Mouse (Mus musculus) neural tube, embryonic 11.5 days (tissue): ENCODE measurements around the gene Mbd3. TPM values are rescaled to one million over a fixed set of nuclear protein-coding genes. Genes with fewer than 3 reads are reported as not detected.

Experiments
- ATAC-seq: fragments of 200-750 bp; cut with Nextera tagmentation; 2 replicates; pipeline ENCODE4 v1.8.0; 2017; ENCODE audit warnings: moderate number of reproducible peaks, mild to moderate bottlenecking, moderate TSS enrichment, moderate library complexity; ENCODE audit not compliant: insufficient read depth, low FRiP score, low TSS enrichment
- DNase-seq: peaks from one replicate; pipeline ENCODE4 v3.0.0-alpha.2; 2015; ENCODE audit warnings: low spot score
- H3K27ac ChIP-seq: fragments of 300-500 bp; sonication (generic); 2 replicates; pipeline ENCODE4 v1.5.1; 2014; ENCODE audit warnings: low read depth, mild to moderate bottlenecking, low read length
- H3K27me3 ChIP-seq: fragments of 300-500 bp; sonication (generic); 2 replicates; pipeline ENCODE4 v1.6.1; 2014; ENCODE audit warnings: mild to moderate bottlenecking, low read length, mixed read lengths; ENCODE audit not compliant: control insufficient read depth, insufficient read depth
- H3K36me3 ChIP-seq: fragments of 300-500 bp; sonication (generic); 2 replicates; pipeline ENCODE4 v1.6.1; 2014; ENCODE audit warnings: mild to moderate bottlenecking, low read length, moderate library complexity, mixed read lengths; ENCODE audit not compliant: control insufficient read depth, insufficient read depth
- H3K4me1 ChIP-seq: fragments of 300-500 bp; sonication (generic); 2 replicates; pipeline ENCODE4 v1.6.1; 2014; ENCODE audit warnings: low read length, mixed read lengths; ENCODE audit not compliant: control insufficient read depth, insufficient read depth
- H3K4me2 ChIP-seq: fragments of 300-500 bp; sonication (generic); 2 replicates; pipeline ENCODE4 v1.6.1; 2014; ENCODE audit warnings: low read depth, mild to moderate bottlenecking, moderate library complexity
- H3K4me3 ChIP-seq: fragments of 300-500 bp; sonication (generic); 2 replicates; pipeline ENCODE4 v1.5.1; 2014; ENCODE audit warnings: low read depth, low read length
- H3K9ac ChIP-seq: fragments of 300-500 bp; sonication (generic); 2 replicates; pipeline ENCODE4 v1.6.1; 2014; ENCODE audit warnings: mild to moderate bottlenecking, low read length
- H3K9me3 ChIP-seq: fragments of 300-500 bp; sonication (generic); 2 replicates; pipeline ENCODE4 v1.6.1; 2016; ENCODE audit warnings: low read length; ENCODE audit not compliant: control insufficient read depth
- WGBS: fragments of 180-500 bp; shearing (Covaris S2); extraction: QIAGEN DNeasy Blood & Tissue Kit; methylation state at CpG from one replicate; pipeline ENCODE4 v1.1.7; 2014; 5-methylcytosine and 5-hydroxymethylcytosine counted together
- polyA plus RNA-seq: library from polyadenylated mRNA; unstranded; fragments of >200 nt; fragmentation: Nextera tagmentation; extraction: Ambion mirVana; gene quantifications from 2 replicates; pipeline ENCODE4 v1.2.1, GENCODE M21; 2014

The Mbd3 gene
- polyA plus RNA-seq, 1 experiment from 2014 or later: 271 TPM

DNA sequence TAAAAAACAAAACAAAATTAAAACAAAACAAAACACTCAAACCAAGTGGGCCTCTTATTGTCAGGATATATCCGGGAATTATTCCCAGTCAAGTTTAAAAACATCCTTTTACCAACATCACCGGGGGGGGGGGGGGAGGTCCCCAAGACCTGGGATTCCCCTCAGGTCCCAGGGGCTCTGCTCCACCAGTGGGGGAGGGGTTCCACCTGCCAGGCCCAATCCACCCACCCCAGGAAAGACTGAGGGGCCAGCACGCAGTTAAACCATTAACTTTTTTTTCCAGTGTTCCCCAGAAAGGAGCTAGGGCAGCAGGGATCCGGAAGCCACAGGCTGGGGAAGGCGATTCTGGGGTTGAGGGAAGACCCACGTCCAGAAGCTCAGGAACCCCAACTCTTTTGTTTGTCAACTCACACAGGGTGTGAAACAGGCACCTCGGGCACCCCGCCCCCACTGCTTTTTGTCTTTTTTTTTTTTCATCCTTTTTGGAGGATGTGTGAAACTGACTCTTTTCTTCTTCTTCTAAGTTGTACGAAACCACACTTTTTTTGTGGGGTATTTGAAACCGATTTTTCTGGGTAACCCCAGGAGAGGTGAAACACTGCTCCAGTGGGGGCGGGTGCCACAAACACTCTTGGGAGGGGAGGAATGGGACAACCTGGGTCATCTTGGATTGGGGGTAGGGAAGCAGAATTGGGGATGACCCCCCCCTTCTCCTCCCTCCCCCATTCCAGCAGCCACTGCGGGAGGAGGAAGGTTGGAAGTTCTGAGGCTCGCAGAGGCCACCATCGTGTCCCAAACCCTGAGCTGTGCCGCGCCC is 32.4 kb upstream of the Mbd3 start:
- no peak overlapping the region for H3K27ac ChIP-seq
- WGBS: 16% methylated on average over 16 of the region's 16 CpGs
- no peaks in the 10 kb centered on the region for H3K9me3 ChIP-seq
- ATAC-seq (no peak), DNase-seq (no peak)
- H3K4me2 ChIP-seq: peak overlapping the region; percentile 94
- H3K9ac ChIP-seq: peak overlapping the region; percentile 99
- H3K4me1 ChIP-seq: 0 out of 2 replicates have a peak, but pooled peaks cover 9% of the 10 kb centered on the region
- no peaks in the 10 kb centered on the region for H3K27me3 ChIP-seq
- peaks cover 33% of the 10 kb centered on the region for H3K36me3 ChIP-seq
- H3K4me3 ChIP-seq: peak overlapping the region; percentile 99

DNA sequence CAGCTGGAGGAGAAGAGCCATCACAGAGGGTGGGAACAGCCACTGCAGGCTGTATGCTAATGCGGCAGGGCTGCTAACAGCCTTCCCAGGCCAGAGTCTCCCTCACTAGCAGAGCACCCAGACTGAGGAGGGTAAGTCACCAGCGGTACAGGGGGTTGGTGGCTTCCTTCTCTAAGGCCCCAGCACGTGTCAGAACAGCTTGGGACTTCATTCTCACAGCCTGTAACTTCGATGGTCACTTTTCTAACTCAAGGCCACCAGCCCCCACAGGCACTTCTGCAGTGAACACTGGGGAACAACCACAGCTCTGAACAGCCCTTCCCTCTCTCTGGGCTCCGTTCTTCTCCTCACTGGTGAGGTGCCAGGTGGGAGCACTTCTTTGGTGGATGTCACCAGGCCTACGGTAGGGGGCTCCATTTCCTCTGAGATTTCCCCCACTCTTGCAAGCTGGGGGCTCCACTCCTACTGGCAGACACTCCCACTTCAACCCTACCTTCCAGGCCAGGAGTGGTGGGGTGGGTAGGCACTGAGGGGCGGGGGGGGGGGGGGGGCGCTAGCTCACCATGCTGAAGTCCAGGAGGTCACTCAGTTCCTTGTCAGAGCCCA is 31.1 kb upstream of the Mbd3 start:
- no peak overlapping the region for H3K27ac ChIP-seq
- ATAC-seq: no peak
- WGBS: 71% methylated on average over 6 of the region's 8 CpGs

GRCm38 (mm10) chr10:80429800-80430199 is 30.4 kb upstream of the Mbd3 start:
- Histone ChIP-seq H3K9me3 (no peaks in the 10 kb centered on the region; the same call in 1 of the 2 replicates), H3K4me1 (0 out of 2 replicates have a peak, but pooled peaks cover 9% of the 10 kb centered on the region), H3K36me3 (peaks cover 52% of the 10 kb centered on the region), H3K9ac (no peak overlapping the region), H3K4me3 (no peak overlapping the region; the same call in 1 of the 2 replicates), H3K27me3 (no peaks in the 10 kb centered on the region), H3K27ac (no peak overlapping the region), H3K4me2 (no peak overlapping the region)
- WGBS: 94% methylated on average over 8 of the region's 8 CpGs
- no peak for ATAC-seq
- DNase-seq: no peak

More for the DNA sequence above, 31.1 kb upstream of the Mbd3 start:
- H3K4me2 ChIP-seq: no peak overlapping the region
- 0 out of 2 replicates have a peak, but pooled peaks cover 9% of the 10 kb centered on the region for H3K4me1 ChIP-seq
- no peak overlapping the region; the same call in 1 of the 2 replicates for H3K4me3 ChIP-seq
- no peaks in the 10 kb centered on the region for H3K27me3 ChIP-seq
- peaks cover 46% of the 10 kb centered on the region for H3K36me3 ChIP-seq
- no peak for DNase-seq
- H3K9ac ChIP-seq: no peak overlapping the region
- no peaks in the 10 kb centered on the region for H3K9me3 ChIP-seq

DNA sequence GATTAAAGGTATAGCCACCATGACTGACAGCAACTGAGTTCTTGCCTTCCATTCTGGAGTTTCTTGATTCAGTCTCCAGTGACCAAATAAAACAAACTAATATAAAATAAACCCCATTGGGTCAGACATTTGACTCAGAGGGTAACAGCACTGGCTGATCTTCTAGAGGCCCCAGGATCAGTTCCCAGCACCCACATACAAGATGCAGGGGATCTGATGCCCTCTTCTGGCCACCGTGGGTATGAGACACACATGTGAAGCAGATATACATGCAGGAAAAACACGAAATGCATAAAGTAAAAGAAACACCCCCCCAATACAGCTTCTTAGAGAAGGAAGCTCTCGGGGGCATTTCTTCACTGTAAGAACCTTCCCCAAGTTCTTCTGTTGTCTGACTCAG is 25.7 kb upstream of the Mbd3 start:
- no peaks in the 10 kb centered on the region for H3K4me1 ChIP-seq
- peaks cover 67% of the 10 kb centered on the region for H3K36me3 ChIP-seq
- no peak overlapping the region for H3K4me3 ChIP-seq
- ATAC-seq: no peak
- no peaks in the 10 kb centered on the region; the same call in 1 of the 2 replicates for H3K9me3 ChIP-seq
- H3K27ac ChIP-seq: no peak overlapping the region
- no peak overlapping the region for H3K9ac ChIP-seq
- no peaks in the 10 kb centered on the region for H3K27me3 ChIP-seq
- WGBS: 93% methylated on average over 3 of the region's 3 CpGs
- no peak for DNase-seq
- H3K4me2 ChIP-seq: no peak overlapping the region

GRCm38 (mm10) chr10:80423562-80423961 is 24.2 kb upstream of the Mbd3 start:
- Histone ChIP-seq H3K36me3 (peaks cover 68% of the 10 kb centered on the region), H3K27ac (no peak overlapping the region), H3K27me3 (no peaks in the 10 kb centered on the region), H3K9ac (no peak overlapping the region), H3K9me3 (no peaks in the 10 kb centered on the region; the same call in 1 of the 2 replicates), H3K4me1 (no peaks in the 10 kb centered on the region), H3K4me2 (no peak overlapping the region), H3K4me3 (no peak overlapping the region)
- ATAC-seq: no peak
- no peak for DNase-seq
- WGBS: 52% methylated on average over 4 of the region's 4 CpGs

DNA sequence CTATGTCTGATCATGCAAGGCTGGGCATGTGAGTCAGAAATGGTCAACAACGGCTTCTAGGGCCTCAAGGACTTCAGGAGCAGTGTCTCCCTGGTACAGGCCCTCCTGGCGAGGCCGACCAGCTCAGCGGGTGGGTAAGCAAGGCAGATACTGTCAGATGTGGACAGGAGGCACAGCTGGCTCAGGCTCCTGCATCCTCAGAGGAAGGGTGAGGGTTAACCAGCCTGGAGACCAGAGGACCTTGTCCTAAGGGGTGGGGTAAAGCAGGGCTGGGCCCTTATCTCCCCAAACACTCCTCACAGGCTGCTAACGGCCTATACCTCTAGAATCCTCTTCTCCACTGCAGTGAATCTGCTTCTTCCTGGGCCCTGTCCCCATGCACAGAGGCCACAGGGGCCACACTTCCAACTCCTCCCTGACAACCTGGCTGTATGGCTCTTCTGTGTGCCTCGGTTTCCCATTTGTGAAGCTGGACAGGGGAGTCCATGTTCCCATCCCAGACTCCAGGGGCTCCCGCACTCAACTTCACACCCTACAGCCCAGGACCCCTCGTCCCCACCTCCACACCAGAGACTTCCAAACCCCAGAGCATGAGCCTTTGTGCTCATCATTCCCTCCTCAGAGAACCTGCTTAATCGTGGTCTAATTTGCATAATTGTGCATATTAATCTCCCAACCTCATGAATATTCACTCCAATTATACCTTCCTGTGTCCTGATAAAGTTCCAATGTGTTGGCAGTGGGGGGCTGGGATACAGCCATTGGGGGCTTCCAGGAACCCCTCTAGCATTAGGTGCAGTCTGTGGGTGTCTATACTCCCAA is 22.5 kb upstream of the Mbd3 start:
- peaks cover 64% of the 10 kb centered on the region for H3K36me3 ChIP-seq
- no peaks in the 10 kb centered on the region for H3K4me1 ChIP-seq
- H3K27ac ChIP-seq: no peak overlapping the region
- no peaks in the 10 kb centered on the region for H3K27me3 ChIP-seq
- no peak overlapping the region for H3K4me3 ChIP-seq
- WGBS: 90% methylated on average over 9 of the region's 9 CpGs
- no peak for DNase-seq
- H3K4me2 ChIP-seq: no peak overlapping the region
- H3K9me3 ChIP-seq: no peaks in the 10 kb centered on the region; the same call in 1 of the 2 replicates
- H3K9ac ChIP-seq: no peak overlapping the region
- no peak for ATAC-seq

- no peak overlapping the region for H3K27ac ChIP-seq
- H3K4me1 ChIP-seq: no peaks in the 10 kb centered on the region
- 93% methylated on average over 8 of the region's 8 CpGs for WGBS
- H3K4me3 ChIP-seq: no peak overlapping the region
- H3K4me2 ChIP-seq: no peak overlapping the region
- H3K36me3 ChIP-seq: peaks cover 64% of the 10 kb centered on the region
- H3K9ac ChIP-seq: no peak overlapping the region
- DNase-seq: no peak
- H3K9me3 ChIP-seq: no peaks in the 10 kb centered on the region; the same call in 1 of the 2 replicates
- no peaks in the 10 kb centered on the region for H3K27me3 ChIP-seq
- ATAC-seq: no peak
Measured at GRCm38 (mm10) chr10:80421208-80421607, 21.9 kb upstream of the Mbd3 start.

GRCm38 (mm10) chr10:80420729-80421128 is 21.4 kb upstream of the Mbd3 start:
- Histone ChIP-seq H3K36me3 (peaks cover 64% of the 10 kb centered on the region), H3K27ac (no peak overlapping the region), H3K27me3 (no peaks in the 10 kb centered on the region), H3K4me3 (no peak overlapping the region), H3K9me3 (no peaks in the 10 kb centered on the region; the same call in 1 of the 2 replicates), H3K4me2 (no peak overlapping the region), H3K4me1 (no peaks in the 10 kb centered on the region), H3K9ac (no peak overlapping the region)
- 91% methylated on average over 10 of the region's 10 CpGs for WGBS
- ATAC-seq (no peak), DNase-seq (no peak)
